9 mouse cellular contexts compared by ENCODE assay signal in genomic region chr10:75832272-75832895, GRCm38 (mm10). TPM values are rescaled to one million over a fixed set of nuclear protein-coding genes. Genes with fewer than 3 reads are reported as not detected.
DNase-seq lines count a peak whose midpoint lies in the region; ATAC-seq and TF ChIP-seq lines count a peak whose summit lies in the region.
"Had no signal": no experiment of that assay in that cellular context is flagged by ENCODE, and none has a peak within 500 bp of the region (broad histone marks: within the 10 kb centered on the region; RNA-seq: fewer than 3 reads in every experiment).

No protein-coding gene starts in this region.

- H3K4me3 ChIP-seq in hindbrain, postnatal 0 days (ENCODE audit: low read length) = no peak overlapping the region
- no peak overlapping the region for H3K4me3 ChIP-seq in hindbrain, embryonic 12.5 days
- no peak overlapping the region for H3K4me3 ChIP-seq in liver, embryonic 14.5 days (ENCODE audit: insufficient read depth in 1 of 2, low read depth in 2 of 2, low read length in 2 of 2)

- no peaks in the 10 kb centered on the region for H3K36me3 ChIP-seq in hindbrain, postnatal 0 days (ENCODE audit: insufficient read depth, low read length)
- H3K36me3 ChIP-seq in hindbrain, embryonic 12.5 days = no peaks in the 10 kb centered on the region
- no peaks in the 10 kb centered on the region for H3K36me3 ChIP-seq in liver, embryonic 14.5 days (replicated peaks; ENCODE audit: control insufficient read depth, insufficient read depth, low read depth)
- H3K36me3 ChIP-seq: limb, embryonic 12.5 days had no signal

- no peak overlapping the region for H3K4me2 ChIP-seq in hindbrain, postnatal 0 days (ENCODE audit: low read depth, low read length)
- no peak overlapping the region for H3K4me2 ChIP-seq in hindbrain, embryonic 12.5 days (replicated peaks)
- H3K4me2 ChIP-seq in liver, embryonic 14.5 days (ENCODE audit: low read depth) = peak overlapping the region; percentile 86

- peak; percentile 48 for DNase-seq in hindbrain, postnatal 0 days (ENCODE audit: low spot score)
- peak; percentile 48 to 69 for DNase-seq in CD8-positive naive resting alpha-beta T cell, adult 2 months (ENCODE audit: low read depth in 2 of 2, low spot score in 2 of 2)
- peak; percentile 88 for DNase-seq in brain, adult 2 months (ENCODE audit: low read depth, low spot score)
- DNase-seq in gastrocnemius, postnatal 36 days = peak; percentile 42 to 54
- peak; percentile 54 to 66 (median 54) for DNase-seq in liver, embryonic 14.5 days (ENCODE audit: low read depth in 3 of 3, low spot score in 3 of 3)
- peak; percentile 46 to 72 for DNase-seq in spleen, adult 18-20 months
- DNase-seq in neural tube, embryonic 10.5 days (ENCODE audit: extremely low spot score, low spot score) = no peak

- peaks cover 17% of the 10 kb centered on the region for H3K4me1 ChIP-seq in hindbrain, postnatal 0 days (ENCODE audit: insufficient read depth, low read length)
- H3K4me1 ChIP-seq in hindbrain, embryonic 12.5 days = peaks cover 26% of the 10 kb centered on the region
- peaks cover 23 to 30% of the 10 kb centered on the region in 2 experiments for H3K4me1 ChIP-seq in liver, embryonic 14.5 days (replicated peaks; ENCODE audit: control insufficient read depth in 2 of 2, insufficient read depth in 2 of 2, low read length in 1 of 2)

- H3K9me3 ChIP-seq in hindbrain, postnatal 0 days (ENCODE audit: low read length) = no peaks in the 10 kb centered on the region
- no peaks in the 10 kb centered on the region for H3K9me3 ChIP-seq in hindbrain, embryonic 12.5 days (replicated peaks)
- H3K9me3 ChIP-seq in liver, embryonic 14.5 days (ENCODE audit: control insufficient read depth, low read length) = no peaks in the 10 kb centered on the region
- H3K9me3 ChIP-seq: limb, embryonic 12.5 days had no signal

- TF ChIP-seq CTCF in hindbrain, postnatal 0 days (IDR thresholded peaks at IDR 0.05; ENCODE audit: low read depth) = peak; percentile 67
- TF ChIP-seq CTCF in liver, embryonic 14.5 days (IDR thresholded peaks at IDR 0.05; ENCODE audit: low read depth) = peak; percentile 94

- H3K27ac ChIP-seq in hindbrain, postnatal 0 days = no peak overlapping the region
- H3K27ac ChIP-seq in hindbrain, embryonic 12.5 days = no peak overlapping the region
- H3K27ac ChIP-seq in liver, embryonic 14.5 days = no peak overlapping the region
- H3K27ac ChIP-seq: limb, embryonic 12.5 days had no signal

- intact Hi-C loops in gastrocnemius, postnatal 36 days (cut with DNase I) = loop anchor here (1.0 kb wide), 1 partner anchor 88 kb away; no protein-coding TSS in a partner anchor

- H3K9ac ChIP-seq in hindbrain, postnatal 0 days (replicated peaks; ENCODE audit: low read length) = no peak overlapping the region
- H3K9ac ChIP-seq in hindbrain, embryonic 12.5 days = no peak overlapping the region
- no peak overlapping the region for H3K9ac ChIP-seq in liver, embryonic 14.5 days (replicated peaks)
- H3K9ac ChIP-seq: limb, embryonic 12.5 days had no signal

- TF ChIP-seq EP300 in liver, embryonic 14.5 days (IDR thresholded peaks at IDR 0.05; ENCODE audit: low read depth) = no peak

- ATAC-seq in hindbrain, postnatal 0 days = no peak
- ATAC-seq in hindbrain, embryonic 12.5 days (ENCODE audit: low FRiP score) = no peak
- no peak for ATAC-seq in liver, embryonic 14.5 days (ENCODE audit: insufficient read depth)

- no peaks in the 10 kb centered on the region for H3K27me3 ChIP-seq in hindbrain, postnatal 0 days (ENCODE audit: insufficient read depth, low read length)
- peaks cover 35% of the 10 kb centered on the region for H3K27me3 ChIP-seq in hindbrain, embryonic 12.5 days
- H3K27me3 ChIP-seq in liver, embryonic 14.5 days (ENCODE audit: control insufficient read depth, insufficient read depth, low read length) = no peaks in the 10 kb centered on the region

- 66% methylated on average over 13 of the region's 13 CpGs for WGBS in hindbrain, postnatal 0 days
- WGBS in hindbrain, embryonic 12.5 days = 64% methylated on average over 13 of the region's 13 CpGs
- 50% methylated on average over 13 of the region's 13 CpGs for WGBS in liver, embryonic 14.5 days (ENCODE audit: insufficient replicate concordance)

RNA-seq across cellular contexts. Expression of gene Gstt2, which starts 4.8 kb away (rescaled TPM):
- total RNA-seq in hindbrain, postnatal 0 days (2014; rRNA removed) = 2.1 and 10.2 TPM in 2 replicates
- 9.3 and 11.1 TPM in 2 replicates for polyA plus RNA-seq in hindbrain, postnatal 0 days (2015; fragmentation: Nextera tagmentation; extraction: Ambion mirVana)
- 7.9 and 8.4 TPM in 2 replicates for polyA plus RNA-seq in hindbrain, embryonic 12.5 days (2016; fragmentation: Nextera tagmentation; extraction: Ambion mirVana)
- total RNA-seq in gastrocnemius, postnatal 36 days (2021) = 1 to 10 TPM; 3.6 to 4.7 TPM
- polyA plus RNA-seq in liver, embryonic 14.5 days (2012; rRNA removed) = 33.8 and 36.4 TPM in 2 replicates
- 42.7 and 43.7 TPM in 2 replicates for polyA plus RNA-seq in liver, embryonic 14.5 days (2014; fragmentation: Nextera tagmentation; extraction: Ambion mirVana)

RNA-seq across cellular contexts. Expression of gene Gstt4, which starts 10.0 kb away (rescaled TPM):
- not detected in 2 replicates for total RNA-seq in hindbrain, postnatal 0 days (2014; rRNA removed)
- polyA plus RNA-seq in hindbrain, postnatal 0 days (2015; fragmentation: Nextera tagmentation; extraction: Ambion mirVana) = not detected in 2 replicates
- not detected in 2 replicates for polyA plus RNA-seq in hindbrain, embryonic 12.5 days (2016; fragmentation: Nextera tagmentation; extraction: Ambion mirVana)
- total RNA-seq in gastrocnemius, postnatal 36 days (2021) = not detected
- polyA plus RNA-seq in liver, embryonic 14.5 days (2012; rRNA removed) = not detected in 2 replicates
- 0.10 TPM in 1 of 2 replicates, not detected in the other for polyA plus RNA-seq in liver, embryonic 14.5 days (2014; fragmentation: Nextera tagmentation; extraction: Ambion mirVana)
- polyA plus RNA-seq: limb, embryonic 12.5 days had no signal

RNA-seq across cellular contexts. Expression of gene Mif, which starts 27.7 kb away (rescaled TPM):
- 1,072 and 1,222 TPM in 2 replicates for total RNA-seq in hindbrain, postnatal 0 days (2014; rRNA removed)
- polyA plus RNA-seq in hindbrain, postnatal 0 days (2015; fragmentation: Nextera tagmentation; extraction: Ambion mirVana) = 1,792 and 1,891 TPM in 2 replicates
- polyA plus RNA-seq in hindbrain, embryonic 12.5 days (2016; fragmentation: Nextera tagmentation; extraction: Ambion mirVana) = 1,134 and 1,420 TPM in 2 replicates
- total RNA-seq in gastrocnemius, postnatal 36 days (2021) = 100 to 1,000 TPM; 135 to 144 TPM
- 846 and 879 TPM in 2 replicates for polyA plus RNA-seq in liver, embryonic 14.5 days (2012; rRNA removed)
- 746 and 755 TPM in 2 replicates for polyA plus RNA-seq in liver, embryonic 14.5 days (2014; fragmentation: Nextera tagmentation; extraction: Ambion mirVana)

RNA-seq across cellular contexts. Expression of gene Gstt1, which starts 34.0 kb away (rescaled TPM):
- total RNA-seq in hindbrain, postnatal 0 days (2014; rRNA removed) = 38.1 and 39.3 TPM in 2 replicates
- polyA plus RNA-seq in hindbrain, postnatal 0 days (2015; fragmentation: Nextera tagmentation; extraction: Ambion mirVana) = 20.8 and 24.4 TPM in 2 replicates
- polyA plus RNA-seq in hindbrain, embryonic 12.5 days (2016; fragmentation: Nextera tagmentation; extraction: Ambion mirVana) = 6.7 and 8.7 TPM in 2 replicates
- total RNA-seq in gastrocnemius, postnatal 36 days (2021) = 1 to 10 TPM; 4.4 to 5.6 TPM
- 71.5 and 90.6 TPM in 2 replicates for polyA plus RNA-seq in liver, embryonic 14.5 days (2012; rRNA removed)
- polyA plus RNA-seq in liver, embryonic 14.5 days (2014; fragmentation: Nextera tagmentation; extraction: Ambion mirVana) = 68.8 and 75.7 TPM in 2 replicates

RNA-seq across cellular contexts. Expression of gene Gstt3, which starts 51.2 kb away (rescaled TPM):
- total RNA-seq in hindbrain, postnatal 0 days (2014; rRNA removed) = 1.8 and 3.2 TPM in 2 replicates
- polyA plus RNA-seq in hindbrain, postnatal 0 days (2015; fragmentation: Nextera tagmentation; extraction: Ambion mirVana) = 2.8 and 4.2 TPM in 2 replicates
- 5.0 and 5.1 TPM in 2 replicates for polyA plus RNA-seq in hindbrain, embryonic 12.5 days (2016; fragmentation: Nextera tagmentation; extraction: Ambion mirVana)
- total RNA-seq in gastrocnemius, postnatal 36 days (2021) = 1 to 10 TPM; 3.3 to 3.5 TPM
- 5.3 and 5.5 TPM in 2 replicates for polyA plus RNA-seq in liver, embryonic 14.5 days (2012; rRNA removed)
- polyA plus RNA-seq in liver, embryonic 14.5 days (2014; fragmentation: Nextera tagmentation; extraction: Ambion mirVana) = 9.4 and 12.0 TPM in 2 replicates
